Mouse (Mus musculus): ENCODE measurements at regions not wholly inside any gene's neighbourhood (a gene's known extent, or its start where the extent isn't known, plus 50 kb on each side); places are given as distances from the start of the nearest gene placed in this dataset.

GRCm38 (mm10) chr1:142679917-142680316 is 960.5 kb upstream of the B3galt2 start:
- no peak for TF ChIP-seq CTCF (IDR thresholded peaks at IDR 0.05; ENCODE audit: borderline replicate concordance, extremely low read depth, insufficient read depth, insufficient read length)
- TF ChIP-seq POLR2A (IDR thresholded peaks at IDR 0.05; ENCODE audit: borderline replicate concordance, extremely low read depth, insufficient read depth, insufficient read length, poor library complexity, severe bottlenecking) = no peak
